Mouse (Mus musculus): ENCODE results near the gene Pex5l.

The Pex5l gene

DNA sequence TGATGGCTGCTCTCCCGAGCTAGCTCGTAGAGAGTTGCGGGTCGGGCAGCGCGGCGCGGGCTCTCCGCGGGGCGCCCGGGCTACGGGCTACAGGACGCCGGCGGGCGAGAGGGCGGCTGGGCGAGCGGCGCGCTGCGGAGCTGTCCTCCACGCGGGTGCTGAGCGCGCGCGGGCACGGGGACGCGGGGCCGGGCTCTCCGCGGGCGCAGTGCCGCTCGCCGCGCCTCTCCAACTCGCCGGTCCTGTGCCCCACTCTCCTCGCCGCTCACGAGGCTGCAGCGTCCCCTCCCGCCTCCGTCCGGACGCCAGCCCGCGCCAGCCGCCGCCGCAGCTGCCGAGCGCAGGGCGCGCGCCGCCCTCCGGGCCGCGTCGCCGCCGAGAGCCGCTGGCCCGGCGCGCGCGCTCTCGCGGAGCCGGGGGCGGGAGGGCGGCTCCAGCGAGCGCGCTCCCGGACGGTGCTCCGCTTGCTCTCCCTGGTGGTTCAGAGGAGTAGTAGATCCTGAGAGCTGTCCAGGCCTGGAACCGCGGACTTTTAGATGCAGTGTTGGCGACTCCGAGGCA, at the start of gene Pex5l:
Pex5l (minus strand) TSS at position 347 of the 561 bp plus-strand sequence.
- DNase-seq (ENCODE audit: low spot score in 2 of 2) = peak; percentile 79 to 81

DNA sequence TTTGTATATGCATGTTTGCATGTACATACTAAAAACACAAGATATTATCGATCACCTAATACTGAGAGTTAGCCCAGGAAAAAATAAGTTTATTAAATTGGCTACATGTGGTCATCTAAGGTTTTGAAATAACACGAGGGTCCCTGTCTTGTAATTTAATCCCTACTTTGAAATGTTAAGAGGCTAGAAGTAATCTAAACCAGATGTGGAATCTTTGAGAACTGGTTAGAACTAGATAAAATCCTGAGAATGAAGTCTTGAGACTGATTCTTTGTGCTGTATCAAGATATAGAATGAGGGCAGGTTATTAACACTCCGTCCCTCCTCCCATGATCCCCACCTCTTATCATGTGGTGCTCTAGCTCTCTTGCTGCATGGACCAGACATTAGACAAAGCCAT, 22.1 kb upstream of the Pex5l start:
- no peak for DNase-seq (ENCODE audit: low spot score in 2 of 2)

DNA sequence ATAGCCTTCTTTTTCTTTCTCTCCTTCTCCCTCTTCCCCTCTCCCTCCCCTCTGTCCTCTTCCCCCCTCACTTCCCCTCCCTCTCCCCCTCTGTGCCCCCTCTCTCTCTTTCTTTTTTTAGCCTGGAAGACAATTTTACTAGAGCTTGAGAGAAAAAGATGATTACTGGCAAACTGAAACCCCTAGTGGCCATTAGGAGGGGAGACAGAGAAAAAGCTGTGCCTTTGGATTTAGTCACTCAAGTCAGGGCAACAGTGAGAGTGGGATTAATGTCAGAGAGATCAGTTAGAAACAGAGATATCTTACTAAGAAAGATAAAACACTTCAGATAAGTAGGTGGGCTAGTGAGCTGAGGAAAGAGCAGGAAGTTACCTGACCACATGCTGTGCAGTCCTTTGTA, 20.8 kb upstream of the Pex5l start:
- no peak for DNase-seq (ENCODE audit: low spot score in 2 of 2)

DNA sequence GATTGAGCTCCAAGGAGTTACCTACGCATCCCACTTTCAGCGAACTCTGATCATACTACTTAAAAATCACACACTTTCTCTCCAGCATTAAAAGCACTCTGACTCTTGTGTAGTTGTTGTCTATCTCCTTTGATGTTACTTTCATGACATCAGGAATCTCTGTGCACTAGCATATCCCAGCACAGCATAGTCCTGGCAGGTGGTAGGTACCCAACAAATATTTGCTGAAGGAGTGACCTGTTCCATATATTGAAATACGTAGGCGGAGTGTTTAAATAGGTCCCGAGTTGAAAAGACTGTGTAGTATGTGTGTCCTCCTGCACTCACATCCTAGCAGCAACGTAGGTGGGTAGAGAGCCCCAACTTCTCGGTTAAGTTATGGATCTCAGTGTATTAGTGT, 545 bp upstream of the Pex5l start:
- DNase-seq (ENCODE audit: low spot score in 2 of 2) = no peak

DNA sequence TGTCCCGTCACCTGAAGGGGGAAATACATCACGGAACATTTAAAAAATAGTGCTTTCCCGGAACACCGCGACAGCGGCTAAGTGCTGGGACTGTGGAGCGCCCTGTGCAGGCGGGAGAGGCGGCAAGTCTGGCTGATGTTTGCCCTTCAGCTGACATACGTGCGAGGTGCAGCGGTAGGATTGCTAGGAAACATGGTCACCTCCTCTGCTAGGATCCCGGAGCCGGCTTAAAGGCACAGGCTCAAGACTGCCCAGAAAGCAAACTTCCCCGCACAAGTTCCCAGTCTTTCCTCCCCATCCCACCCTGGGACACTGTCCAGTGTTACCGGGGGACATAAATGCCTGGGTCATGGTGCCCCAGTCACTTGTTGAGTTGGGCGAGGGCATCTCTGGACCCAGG, 649 bp downstream of the Pex5l start:
- peak in 1 of 2 experiments; percentile 39 for DNase-seq (ENCODE audit: low spot score in 2 of 2)

DNA sequence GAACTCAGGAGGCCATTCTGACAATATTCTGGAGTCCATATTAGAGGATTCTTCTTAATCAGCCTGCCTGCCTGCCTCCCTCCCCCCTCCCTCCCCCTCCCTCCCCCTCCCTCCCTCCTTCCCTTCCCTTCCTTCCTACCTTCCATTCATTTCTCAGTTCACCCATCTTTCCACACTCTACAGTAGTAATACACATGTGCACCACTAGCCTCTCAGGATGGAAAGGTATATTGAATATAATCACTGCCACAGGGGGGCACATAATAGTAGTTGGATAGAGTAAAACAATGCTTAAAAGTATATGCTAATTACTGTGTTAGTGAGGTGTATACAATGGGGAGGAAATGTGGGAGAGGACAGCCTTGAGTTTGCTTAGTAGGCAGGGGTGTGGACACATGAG, 13.1 kb downstream of the Pex5l start:
- no peak for DNase-seq (ENCODE audit: low spot score in 2 of 2)

DNA sequence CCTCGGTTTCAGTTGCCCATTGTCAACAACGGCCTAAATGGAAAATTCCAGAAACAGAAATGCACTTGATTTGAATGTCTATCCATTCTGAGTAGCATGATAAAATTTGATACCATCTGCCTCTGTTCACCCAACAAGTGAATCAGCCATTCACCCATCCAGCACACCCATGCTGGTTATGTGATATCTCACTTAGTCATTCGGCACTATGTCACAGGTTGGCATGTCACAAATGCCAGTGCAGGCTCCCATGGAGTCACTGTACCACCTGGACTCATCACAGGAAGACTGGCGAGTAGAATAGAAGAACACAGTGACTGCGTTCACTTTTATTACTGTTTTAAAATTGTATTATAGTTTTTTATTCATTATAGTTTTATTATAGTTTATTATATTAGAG, 18.3 kb downstream of the Pex5l start:
- no peak for DNase-seq (ENCODE audit: low spot score in 2 of 2)

DNA sequence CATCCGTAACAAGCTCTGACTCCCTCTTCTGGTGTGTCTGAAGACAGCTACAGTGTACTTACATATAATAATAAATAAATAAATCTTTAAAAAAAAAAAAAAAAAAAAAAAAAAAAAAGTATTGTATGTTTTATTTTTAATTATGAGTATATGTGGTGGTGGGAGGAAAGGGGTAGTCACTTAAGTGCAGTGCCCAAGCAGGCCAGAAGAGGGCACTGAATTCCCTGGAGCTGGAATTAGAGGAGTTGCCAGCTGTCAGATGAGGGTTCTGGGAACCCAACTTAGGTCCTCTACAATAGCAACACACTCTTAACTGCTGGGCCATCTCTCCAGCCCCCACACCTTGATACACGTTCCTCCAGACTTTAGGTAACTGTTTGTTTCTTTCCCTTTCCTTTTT, 37.3 kb downstream of the Pex5l start:
- DNase-seq (ENCODE audit: low spot score in 2 of 2) = no peak

DNA sequence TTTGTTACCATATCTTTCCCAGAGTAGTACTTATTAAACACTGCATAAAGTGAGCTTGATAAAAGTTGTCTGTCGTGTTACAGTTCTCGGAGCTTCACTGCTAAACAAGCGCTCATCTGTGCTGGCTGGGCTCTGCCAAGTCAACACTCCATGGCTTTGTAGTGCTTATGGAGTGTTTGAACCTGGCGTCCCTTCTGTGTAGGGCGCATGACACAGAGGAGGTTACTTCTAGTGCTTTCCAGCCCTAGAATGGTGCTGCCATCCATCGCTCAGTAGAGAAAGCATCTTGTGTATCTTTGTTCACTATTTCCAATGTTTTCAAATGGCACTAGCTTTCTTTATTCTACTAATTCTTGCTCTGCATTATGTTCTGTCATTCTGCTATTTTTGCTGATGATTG, 39.5 kb downstream of the Pex5l start:
- DNase-seq (ENCODE audit: low spot score in 2 of 2) = no peak

DNA sequence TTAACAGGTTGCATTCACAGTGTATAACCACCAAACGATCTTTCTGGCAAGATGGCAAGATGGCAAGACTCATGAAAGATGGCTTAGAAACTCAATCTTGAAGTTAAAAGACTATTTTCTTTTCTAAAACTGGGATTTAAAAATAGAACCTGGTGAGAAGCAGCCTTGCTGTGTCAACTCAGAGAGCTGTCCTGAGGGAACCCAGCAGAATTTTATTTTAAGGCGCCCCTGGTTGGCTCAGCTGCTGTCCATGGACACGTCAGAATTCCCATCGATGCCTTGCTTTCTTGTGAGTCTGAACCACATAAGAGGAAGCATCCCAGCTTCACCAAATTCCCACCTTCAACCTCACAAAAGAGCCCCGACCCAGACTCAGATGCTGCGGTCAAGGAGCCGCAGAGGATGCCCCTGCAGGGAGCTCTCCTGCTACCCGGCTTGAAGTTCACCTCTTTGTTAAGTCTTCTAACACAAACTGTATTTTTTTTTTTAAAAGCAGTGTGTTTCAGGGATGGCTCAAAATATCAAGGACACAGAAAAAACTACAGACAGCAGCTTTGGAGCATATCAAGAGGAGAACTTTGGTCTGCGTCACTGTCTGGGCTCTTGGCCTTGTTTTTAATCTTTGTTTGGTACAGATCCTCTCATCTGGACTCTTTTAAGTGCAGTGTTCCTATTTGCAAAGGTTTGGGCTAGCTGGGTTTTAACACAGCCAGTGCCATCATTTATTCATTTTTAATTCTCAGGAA, 44.3 kb downstream of the Pex5l start:
- peak in 1 of 2 experiments; percentile 57 for DNase-seq (ENCODE audit: low spot score in 2 of 2)

DNA sequence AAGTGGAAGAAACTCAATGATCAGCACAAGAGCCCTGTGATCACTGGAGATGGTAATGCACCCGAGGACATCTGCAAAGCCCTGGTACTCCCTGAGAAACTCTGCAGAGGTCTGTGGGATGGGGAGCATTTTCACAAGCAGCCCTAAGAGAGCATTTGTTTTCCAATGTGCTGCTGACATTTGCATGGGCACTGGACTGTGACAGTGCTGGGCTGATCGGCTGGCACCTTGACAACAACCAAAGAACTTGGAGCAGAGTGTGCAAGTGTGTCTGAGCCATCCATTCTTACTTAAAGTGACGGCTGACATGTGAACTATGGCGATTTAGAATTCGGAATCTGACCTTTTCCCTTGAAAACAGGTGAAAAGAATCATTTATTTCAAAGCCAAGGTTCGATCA, 49.4 kb downstream of the Pex5l start:
- DNase-seq (ENCODE audit: low spot score in 2 of 2) = no peak

DNA sequence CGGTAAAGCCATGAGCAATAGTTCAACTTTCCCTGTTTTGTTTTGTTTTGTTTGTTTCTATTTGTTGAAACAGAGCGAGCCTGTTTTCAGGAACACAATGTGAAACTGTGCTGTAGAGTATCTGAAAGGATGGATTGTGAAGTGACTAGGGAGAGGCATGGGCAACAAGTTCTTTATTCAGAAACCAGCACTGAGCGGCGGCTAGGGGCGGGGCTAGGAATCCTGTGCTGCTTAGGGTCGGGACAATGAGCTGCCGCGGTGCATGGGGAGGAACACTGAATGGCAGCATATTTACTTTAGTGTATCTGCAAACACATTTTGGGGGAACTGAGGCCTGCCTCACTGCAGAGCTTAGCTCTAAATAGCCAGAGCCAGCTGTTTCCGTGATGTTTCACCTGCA, 53.0 kb downstream of the Pex5l start:
- no peak for DNase-seq (ENCODE audit: low spot score in 2 of 2)

DNA sequence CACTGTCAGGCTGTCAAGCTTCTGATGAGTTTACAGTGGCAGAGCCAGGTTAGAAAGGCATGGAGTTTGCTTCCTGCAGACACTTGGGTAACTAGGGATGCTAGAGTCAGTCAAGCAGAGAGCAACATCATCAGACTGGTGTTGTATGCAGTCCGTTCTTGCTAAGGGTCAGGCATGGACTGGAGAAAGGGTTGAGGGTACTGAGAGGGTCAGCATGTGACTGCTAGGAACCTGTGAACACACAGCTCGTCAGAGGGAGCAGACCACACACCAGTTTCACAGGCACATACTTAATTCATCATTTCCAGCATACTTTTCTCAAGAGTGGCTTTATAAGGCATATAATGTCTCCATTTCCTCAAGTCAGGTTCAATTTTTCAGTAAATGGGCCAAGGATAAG, 53.6 kb downstream of the Pex5l start:
- no peak for DNase-seq (ENCODE audit: low spot score in 2 of 2)

DNA sequence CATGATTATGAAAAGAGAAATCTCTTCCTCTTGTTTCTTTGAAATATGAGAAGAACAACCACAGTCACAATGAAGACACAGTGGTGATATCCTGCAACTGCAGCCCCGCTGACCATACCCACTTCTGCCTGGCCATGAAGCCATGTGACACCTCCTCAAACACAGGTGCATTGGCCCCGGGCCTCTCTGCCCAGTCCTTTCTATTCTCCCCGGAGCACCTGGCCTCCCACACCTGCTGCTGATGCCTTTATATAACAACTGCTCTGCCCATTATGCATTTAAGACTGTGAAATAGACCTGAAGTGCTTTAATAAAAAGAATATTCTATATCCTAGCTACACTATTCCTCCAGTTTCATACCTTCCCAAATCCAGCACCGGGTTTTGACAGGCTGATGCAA, 54.8 kb downstream of the Pex5l start:
- DNase-seq (ENCODE audit: low spot score in 2 of 2) = no peak

DNA sequence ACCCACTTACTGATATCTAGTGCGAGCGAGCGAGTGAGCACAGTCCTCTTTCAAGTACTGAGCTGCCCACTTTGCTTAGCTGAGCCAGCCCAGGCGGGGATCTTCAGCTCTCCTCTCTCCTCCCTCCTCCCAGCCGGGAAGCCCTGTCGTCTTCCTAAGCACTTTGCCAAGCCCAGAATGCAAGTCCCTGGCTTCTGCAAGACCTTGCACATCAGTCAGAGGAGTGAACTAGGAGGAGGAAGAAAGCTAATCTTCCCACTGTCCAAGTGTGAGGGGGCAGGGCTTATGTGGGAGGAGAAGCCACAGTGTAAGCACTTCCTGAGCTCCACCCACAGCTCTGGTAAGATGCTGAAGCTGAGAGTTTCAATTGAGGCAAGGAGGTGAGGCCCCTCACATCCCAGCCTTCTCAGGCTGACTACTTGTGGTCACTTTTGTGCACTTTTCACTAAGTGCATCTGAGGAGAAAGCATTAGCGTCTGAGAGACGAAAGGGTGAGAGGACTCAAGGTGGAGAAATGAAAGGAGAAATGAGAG, 60.2 kb downstream of the Pex5l start:
- no peak for DNase-seq (ENCODE audit: low spot score in 2 of 2)

DNA sequence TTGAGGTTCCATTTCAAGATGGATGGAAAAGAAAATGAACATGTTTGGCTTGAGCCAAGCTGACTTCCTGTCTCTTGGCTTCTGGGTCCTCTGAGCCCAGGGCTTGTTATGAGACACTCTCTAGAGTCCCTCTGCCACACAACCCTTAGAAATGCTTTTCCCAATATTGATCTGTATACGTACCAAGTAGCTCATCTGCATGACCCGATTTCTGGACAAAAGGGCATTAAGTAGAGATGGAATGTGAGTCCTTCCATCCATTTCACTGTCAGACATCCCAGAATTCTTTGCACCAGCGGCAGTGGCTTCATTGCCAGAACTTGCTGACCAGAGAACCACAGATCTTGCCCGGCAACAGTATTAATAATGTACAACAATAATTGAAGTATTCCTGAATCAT, 61.3 kb downstream of the Pex5l start:
- DNase-seq (ENCODE audit: low spot score in 2 of 2) = no peak

DNA sequence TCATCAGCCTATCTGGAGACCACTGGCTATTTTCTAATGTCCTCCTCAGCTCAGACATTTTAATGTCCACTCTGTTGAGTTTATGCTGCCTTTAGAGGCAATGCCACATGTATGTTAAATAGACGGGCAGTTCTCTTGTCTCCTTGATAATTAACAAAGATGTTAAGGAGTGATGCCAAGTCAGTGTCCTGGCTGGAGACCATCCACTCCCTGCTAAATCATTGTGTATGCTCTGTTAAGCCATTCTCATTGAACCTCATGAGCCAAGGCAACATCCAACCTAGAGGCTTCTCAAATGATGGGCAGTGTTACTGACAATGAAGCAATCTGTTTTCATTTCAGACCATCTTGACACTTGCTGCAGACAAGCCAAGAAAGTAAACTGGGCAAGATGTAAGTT, 63.4 kb downstream of the Pex5l start:
- DNase-seq (ENCODE audit: low spot score in 2 of 2) = no peak

DNA sequence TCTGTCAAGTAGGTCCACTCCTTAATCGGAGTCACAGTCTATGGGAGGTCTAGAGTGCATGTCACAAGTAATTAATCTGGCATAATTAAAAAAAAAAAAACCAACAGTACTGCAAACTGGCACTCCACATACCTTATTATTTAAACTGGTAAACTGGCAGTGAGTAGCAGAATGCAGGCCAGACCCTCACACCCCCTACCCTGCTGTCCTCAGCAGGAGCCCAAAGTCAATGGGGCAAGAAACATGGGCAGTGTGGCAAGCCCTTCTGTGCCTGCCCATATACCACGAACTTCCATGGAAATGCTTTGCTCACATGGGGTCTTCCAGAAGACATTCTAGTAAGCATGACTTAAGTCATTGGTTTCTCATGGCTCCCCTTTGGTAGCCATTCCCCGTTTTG, 63.9 kb downstream of the Pex5l start:
- DNase-seq (ENCODE audit: low spot score in 2 of 2) = no peak

DNA sequence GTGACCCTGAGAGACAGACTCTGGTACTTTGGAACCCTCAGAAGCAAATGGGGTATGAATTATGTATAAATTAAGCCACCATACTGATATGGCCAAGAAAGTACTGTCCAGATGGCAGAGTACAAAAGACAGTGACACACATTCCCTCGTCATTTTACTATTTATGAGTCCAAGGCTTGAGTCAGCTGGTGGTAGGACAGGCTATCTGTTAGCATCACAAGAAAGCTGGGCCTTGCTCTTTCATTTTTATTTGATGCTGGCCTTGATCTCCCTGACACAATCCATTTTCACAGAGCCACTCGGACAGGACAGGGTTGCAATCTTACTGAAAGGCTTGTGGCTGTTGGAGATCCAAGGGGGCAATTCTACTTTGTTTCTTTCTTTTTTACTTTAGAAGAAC, 67.4 kb downstream of the Pex5l start:
- DNase-seq (ENCODE audit: low spot score in 2 of 2) = no peak

DNA sequence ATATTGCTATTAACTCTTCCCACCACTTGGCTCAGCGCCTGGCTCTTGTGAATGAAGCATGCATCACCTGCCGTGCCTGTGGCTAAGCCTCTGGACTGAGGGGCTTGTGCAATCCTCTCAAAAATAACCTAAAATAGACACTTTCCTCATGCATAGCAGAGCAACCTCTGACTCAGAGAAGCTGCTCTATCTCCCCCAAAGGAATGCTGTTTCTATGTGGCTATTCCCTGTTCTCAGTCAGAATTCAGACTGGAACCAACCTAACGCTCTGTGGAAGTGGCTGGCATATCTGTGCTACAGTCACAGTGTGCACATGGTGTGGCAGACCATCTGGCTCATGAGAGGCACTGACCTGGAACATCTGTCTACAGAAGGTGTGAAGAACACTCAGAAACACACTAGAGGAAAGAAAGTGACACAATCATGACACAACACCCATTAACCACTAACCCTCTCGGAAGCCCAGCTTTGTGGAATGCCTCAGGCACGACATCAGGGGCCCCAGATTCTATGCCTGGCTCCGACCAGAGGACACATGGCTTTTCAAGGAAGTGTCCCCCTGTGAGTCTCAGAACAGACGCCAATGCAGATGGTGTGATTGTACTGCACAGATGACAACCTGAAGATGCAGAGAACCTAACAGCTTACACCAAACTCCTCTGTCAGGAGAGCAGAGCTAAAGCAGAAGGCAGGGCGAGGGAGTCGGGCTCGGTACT, 68.6 kb downstream of the Pex5l start:
- peak in 1 of 2 experiments; percentile 45 for DNase-seq (ENCODE audit: low spot score in 2 of 2)

DNA sequence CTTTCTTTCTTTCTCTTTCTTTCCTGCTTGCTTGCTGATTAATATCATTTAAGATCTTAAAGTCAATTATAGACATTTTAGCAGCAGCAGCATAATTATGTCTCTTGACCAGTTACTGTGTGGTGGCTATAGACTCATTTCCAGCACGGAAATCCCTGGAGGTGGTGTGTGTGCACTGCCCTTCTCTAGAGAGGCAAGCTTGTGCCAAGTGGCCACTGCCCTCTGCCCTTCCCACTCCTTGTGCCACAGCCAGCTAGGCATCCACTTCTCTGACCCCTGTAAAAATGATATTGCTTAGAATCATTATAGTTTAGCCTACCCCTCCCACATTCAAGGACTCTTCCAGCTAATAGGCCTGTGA, 69.2 kb downstream of the Pex5l start:
- DNase-seq (ENCODE audit: low spot score in 2 of 2) = no peak

DNA sequence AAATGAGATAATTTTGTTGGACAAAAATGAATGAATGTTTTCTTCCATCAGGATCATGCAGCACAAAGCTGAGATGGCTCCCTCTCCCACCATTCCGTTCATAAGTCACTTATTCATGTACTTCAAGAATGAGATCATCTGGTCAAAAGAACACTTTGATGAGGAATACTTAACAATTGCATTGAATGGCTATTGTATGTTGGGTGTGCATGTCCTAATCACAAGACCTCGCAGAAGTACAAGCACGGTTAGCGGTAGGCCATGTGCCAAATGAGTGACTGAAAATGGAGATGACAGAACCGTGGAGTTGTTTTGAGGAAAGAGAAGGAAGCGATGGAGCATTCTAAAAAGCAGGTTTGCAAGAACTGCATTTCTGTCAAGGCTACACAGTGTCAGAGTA, 72.3 kb downstream of the Pex5l start:
- no peak for DNase-seq (ENCODE audit: low spot score in 2 of 2)

DNA sequence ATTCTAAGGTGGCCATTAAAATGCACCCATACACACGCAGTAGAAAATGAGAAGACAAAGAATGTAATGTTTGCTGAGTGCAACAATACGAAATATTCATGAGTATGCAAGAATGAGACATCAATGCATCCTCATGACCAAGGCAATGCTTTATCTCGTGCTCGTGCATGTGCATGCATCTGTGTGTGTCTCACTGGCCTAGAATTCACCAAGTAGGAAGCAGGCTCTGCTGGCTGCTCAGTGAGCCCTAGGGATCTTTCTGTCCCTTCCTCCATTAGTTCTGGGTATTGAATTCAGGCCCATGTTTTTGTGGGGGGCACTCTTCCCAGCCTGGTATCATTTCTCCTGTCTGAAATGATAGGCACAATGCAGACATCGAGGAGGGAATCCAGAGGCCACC, 74.9 kb downstream of the Pex5l start:
- DNase-seq (ENCODE audit: low spot score in 2 of 2) = no peak

All from right cerebral cortex, postnatal 10 days (tissue).